Mouse (Mus musculus) embryonic facial prominence, embryonic 11.5 days (tissue): ENCODE data around the gene Armt1. TPM values are rescaled to one million over a fixed set of nuclear protein-coding genes. Genes with fewer than 3 reads are reported as not detected.

Source experiments
- ATAC-seq: fragments of 200-750 bp; cut with Nextera tagmentation; replicated peaks from 2 replicates; pipeline ENCODE4 v1.8.0; 2017; ENCODE audit warnings: low read depth; ENCODE audit not compliant: insufficient number of reproducible peaks, low FRiP score, low TSS enrichment
- DNase-seq: peaks from one replicate; pipeline ENCODE4 v3.0.0-alpha.2; 2015; ENCODE audit warnings: low spot score
- H3K27ac ChIP-seq: fragments of 300-500 bp; sonication (generic); replicated peaks from 2 replicates; pipeline ENCODE4 v1.5.1; 2014; ENCODE audit warnings: mild to moderate bottlenecking, low read depth, low read length, control low read depth
- H3K27me3 ChIP-seq: fragments of 300-500 bp; sonication (generic); 2 replicates; pipeline ENCODE4 v1.6.1; 2014; ENCODE audit warnings: mild to moderate bottlenecking, low read length, moderate library complexity, mixed read lengths; ENCODE audit not compliant: control insufficient read depth, insufficient read depth
- H3K36me3 ChIP-seq: fragments of 300-500 bp; sonication (generic); replicated peaks from 2 replicates; pipeline ENCODE4 v1.6.1; 2014; ENCODE audit warnings: low read depth, mild to moderate bottlenecking, low read length, moderate library complexity, mixed read lengths; ENCODE audit not compliant: control insufficient read depth, insufficient read depth
- H3K4me1 ChIP-seq: fragments of 300-500 bp; sonication (generic); 2 replicates; pipeline ENCODE4 v1.6.1; 2014; ENCODE audit warnings: low read length, mixed read lengths; ENCODE audit not compliant: control insufficient read depth, insufficient read depth
- H3K4me2 ChIP-seq: fragments of 300-500 bp; sonication (generic); 2 replicates; pipeline ENCODE4 v1.6.1; 2014; ENCODE audit warnings: low read depth, mild to moderate bottlenecking, control low read depth, low read length, moderate library complexity
- H3K4me3 ChIP-seq: fragments of 300-500 bp; sonication (generic); 2 replicates; pipeline ENCODE4 v1.5.1; 2014; ENCODE audit warnings: low read depth, low read length, control low read depth
- H3K9ac ChIP-seq: fragments of 300-500 bp; sonication (generic); replicated peaks from 2 replicates; pipeline ENCODE4 v1.6.1; 2014; ENCODE audit warnings: mild to moderate bottlenecking, control low read depth, low read length
- H3K9me3 ChIP-seq: fragments of 300-500 bp; sonication (generic); replicated peaks from 2 replicates; pipeline ENCODE4 v1.6.1; 2016; ENCODE audit warnings: mild to moderate bottlenecking, low read length, inconsistent platforms, mixed read lengths; ENCODE audit not compliant: control insufficient read depth
- WGBS: fragments of 180-500 bp; shearing (Covaris S2); extraction: QIAGEN DNeasy Blood & Tissue Kit; methylation state at CpG from one replicate; pipeline ENCODE4 v1.1.7; 2014; 5-methylcytosine and 5-hydroxymethylcytosine counted together
- polyA plus RNA-seq: library from polyadenylated mRNA; unstranded; fragments of >200 nt; fragmentation: Nextera tagmentation; extraction: Ambion mirVana; gene quantifications from 2 replicates; pipeline ENCODE4 v1.2.1, GENCODE M21; 2014

Armt1 gene
- polyA plus RNA-seq, 1 experiment from 2014 or later = 29.3 TPM

DNA sequence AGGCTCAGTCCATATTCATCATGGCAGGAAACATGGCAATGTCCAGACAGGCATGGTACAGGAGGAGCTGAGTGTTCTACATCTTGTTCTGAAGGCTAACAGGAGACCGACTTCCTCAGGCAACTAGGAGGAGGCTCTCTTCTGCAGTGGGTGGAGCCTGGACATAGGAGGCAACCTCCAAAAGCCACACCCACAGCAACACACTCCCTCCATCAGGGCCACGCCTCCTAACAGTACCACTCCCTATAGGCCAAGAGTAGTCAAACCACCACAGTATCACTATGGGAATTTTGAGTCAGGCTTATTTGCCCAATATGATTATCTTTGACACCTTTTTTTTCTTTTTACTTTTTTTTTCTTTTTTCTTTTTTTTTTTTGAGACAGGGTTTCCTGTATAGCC lies 27.9 kb downstream of the Armt1 start:
- 97% methylated on average over 2 of the region's 2 CpGs for WGBS
- Histone ChIP-seq H3K27ac (no peak overlapping the region), H3K4me3 (no peak overlapping the region), H3K4me2 (no peak overlapping the region), H3K27me3 (no peaks in the 10 kb centered on the region), H3K9me3 (no peaks in the 10 kb centered on the region), H3K4me1 (no peaks in the 10 kb centered on the region), H3K9ac (no peak overlapping the region), H3K36me3 (no peaks in the 10 kb centered on the region)
- no peak for ATAC-seq
- DNase-seq = no peak

DNA sequence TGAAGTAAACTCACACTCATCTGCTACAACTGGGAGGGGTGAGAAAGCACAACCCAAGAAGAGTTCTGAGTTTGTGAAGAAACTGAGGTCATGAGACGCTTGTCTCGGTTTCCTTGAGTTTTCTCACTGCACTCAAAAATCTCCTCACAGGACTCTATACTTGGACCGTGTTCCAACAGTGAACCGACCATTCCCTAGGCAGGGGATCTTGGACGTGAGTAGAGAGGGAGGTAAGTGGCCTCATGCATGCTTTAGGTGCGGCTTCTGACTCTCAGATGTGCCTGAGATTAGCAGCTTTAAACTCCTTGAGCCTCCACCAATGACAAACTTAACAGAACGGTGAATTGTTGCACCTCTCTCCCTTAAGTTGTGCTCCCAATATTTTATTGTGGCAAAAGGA lies 33.5 kb downstream of the Armt1 start:
- H3K9me3 ChIP-seq = no peaks in the 10 kb centered on the region
- H3K4me2 ChIP-seq = no peak overlapping the region
- H3K9ac ChIP-seq = no peak overlapping the region
- H3K4me3 ChIP-seq = no peak overlapping the region
- ATAC-seq (no peak), DNase-seq (no peak)
- H3K27ac ChIP-seq = no peak overlapping the region
- no peaks in the 10 kb centered on the region for H3K36me3 ChIP-seq
- H3K4me1 ChIP-seq = no peaks in the 10 kb centered on the region
- H3K27me3 ChIP-seq = no peaks in the 10 kb centered on the region
- 78% methylated on average over 7 of the region's 7 CpGs for WGBS

DNA sequence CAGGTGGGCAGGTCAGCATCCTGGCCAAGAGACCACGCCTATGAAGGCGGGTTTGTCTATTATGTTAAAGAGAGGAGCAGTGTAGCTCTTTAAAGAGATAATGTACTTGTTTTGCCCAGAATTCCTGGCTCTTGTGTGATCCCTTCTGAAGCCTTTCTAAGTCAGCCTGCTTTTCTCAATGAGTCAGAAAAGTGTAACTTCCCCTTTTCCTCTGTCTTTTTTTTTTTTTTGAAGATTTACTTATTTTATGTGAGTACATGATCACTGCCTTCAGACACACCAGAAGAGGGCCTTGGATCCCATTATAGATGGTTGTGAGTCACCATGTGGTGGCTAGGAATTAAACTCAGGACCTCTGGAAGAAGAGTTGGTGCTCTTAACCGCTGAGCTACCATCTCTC lies 37.1 kb downstream of the Armt1 start:
- ATAC-seq (no peak), DNase-seq (no peak)
- Histone ChIP-seq H3K27me3 (no peaks in the 10 kb centered on the region), H3K4me1 (no peaks in the 10 kb centered on the region), H3K4me2 (no peak overlapping the region), H3K36me3 (no peaks in the 10 kb centered on the region), H3K4me3 (no peak overlapping the region), H3K27ac (no peak overlapping the region), H3K9me3 (no peaks in the 10 kb centered on the region), H3K9ac (no peak overlapping the region)
- 87% methylated on average over 3 of the region's 3 CpGs for WGBS

DNA sequence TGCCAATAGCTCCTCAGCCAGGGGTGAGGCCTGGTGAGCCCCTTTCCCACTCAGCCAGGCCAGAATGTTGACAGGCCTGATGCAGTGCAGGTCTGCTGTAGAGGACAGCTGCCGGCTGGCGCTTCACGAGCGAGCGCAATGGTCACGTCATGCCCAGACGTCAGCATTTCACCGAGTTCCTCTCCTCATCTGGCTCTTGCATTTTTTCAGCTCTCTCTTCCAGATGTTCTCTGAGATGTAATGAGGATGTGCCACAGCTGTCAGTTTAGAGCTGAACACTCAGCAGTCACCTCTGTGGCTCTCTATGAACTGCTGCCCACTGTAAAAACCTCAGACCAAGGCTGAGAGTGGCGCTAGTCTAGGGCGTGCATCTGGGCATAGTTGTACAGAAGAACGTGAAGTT lies 41.3 kb downstream of the Armt1 start:
- Histone ChIP-seq H3K4me3 (no peak overlapping the region), H3K4me2 (no peak overlapping the region), H3K27me3 (no peaks in the 10 kb centered on the region), H3K9ac (no peak overlapping the region), H3K9me3 (no peaks in the 10 kb centered on the region), H3K36me3 (no peaks in the 10 kb centered on the region), H3K4me1 (no peaks in the 10 kb centered on the region), H3K27ac (no peak overlapping the region)
- WGBS = 79% methylated on average over 11 of the region's 11 CpGs
- no peak for DNase-seq
- ATAC-seq = no peak

DNA sequence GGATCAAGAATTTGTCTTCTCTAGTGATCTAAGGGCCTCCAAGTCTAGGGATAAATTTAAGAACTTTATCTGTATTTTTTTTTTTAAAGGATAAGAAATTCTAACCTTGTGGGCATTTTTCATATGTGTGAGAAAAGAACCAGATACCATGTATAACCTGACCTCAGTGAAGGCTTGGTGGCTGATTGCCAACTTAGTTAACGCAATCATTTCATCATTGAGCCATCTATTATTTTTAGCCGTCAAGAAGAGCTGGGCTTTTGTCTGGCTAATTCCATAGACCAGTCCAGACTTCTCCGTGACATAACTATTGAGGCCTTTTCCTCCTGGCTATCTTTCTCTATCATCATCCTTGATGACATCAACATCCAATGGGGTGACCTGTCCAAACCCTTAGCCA lies 43.2 kb downstream of the Armt1 start:
- WGBS = 88% methylated on average over 3 of the region's 3 CpGs
- no peaks in the 10 kb centered on the region for H3K4me1 ChIP-seq
- ATAC-seq (no peak), DNase-seq (no peak)
- no peak overlapping the region for H3K4me2 ChIP-seq
- no peaks in the 10 kb centered on the region for H3K27me3 ChIP-seq
- H3K4me3 ChIP-seq = no peak overlapping the region
- no peaks in the 10 kb centered on the region for H3K36me3 ChIP-seq
- H3K9me3 ChIP-seq = no peaks in the 10 kb centered on the region
- H3K9ac ChIP-seq = no peak overlapping the region
- H3K27ac ChIP-seq = no peak overlapping the region

DNA sequence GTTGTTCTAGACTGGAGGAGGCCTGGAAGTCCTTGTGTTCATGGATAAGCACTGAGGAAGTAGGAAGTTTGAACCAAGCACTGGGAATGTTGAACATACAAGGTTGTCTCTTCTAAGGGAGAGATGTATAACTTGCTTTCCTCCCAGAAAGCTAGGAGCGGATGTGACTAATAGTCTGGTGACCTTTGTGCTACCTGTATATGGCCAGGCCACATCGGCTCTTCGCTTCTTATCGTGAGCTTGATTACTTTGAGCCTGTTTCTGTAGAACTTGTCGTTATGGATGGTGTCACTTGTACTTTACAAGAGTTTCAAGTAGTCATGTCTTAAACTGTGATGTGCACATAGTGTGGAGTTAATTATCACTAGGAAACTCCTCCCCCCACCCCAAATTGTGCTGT lies 44.3 kb downstream of the Armt1 start:
- no peaks in the 10 kb centered on the region for H3K36me3 ChIP-seq
- H3K9me3 ChIP-seq = no peaks in the 10 kb centered on the region
- 93% methylated on average over 5 of the region's 5 CpGs for whole genome bisulfite sequencing
- DNase-seq = no peak
- H3K4me3 ChIP-seq = no peak overlapping the region
- H3K4me2 ChIP-seq = no peak overlapping the region
- no peak overlapping the region for H3K9ac ChIP-seq
- ATAC-seq = no peak
- H3K27ac ChIP-seq = no peak overlapping the region
- no peaks in the 10 kb centered on the region for H3K4me1 ChIP-seq
- no peaks in the 10 kb centered on the region for H3K27me3 ChIP-seq

DNA sequence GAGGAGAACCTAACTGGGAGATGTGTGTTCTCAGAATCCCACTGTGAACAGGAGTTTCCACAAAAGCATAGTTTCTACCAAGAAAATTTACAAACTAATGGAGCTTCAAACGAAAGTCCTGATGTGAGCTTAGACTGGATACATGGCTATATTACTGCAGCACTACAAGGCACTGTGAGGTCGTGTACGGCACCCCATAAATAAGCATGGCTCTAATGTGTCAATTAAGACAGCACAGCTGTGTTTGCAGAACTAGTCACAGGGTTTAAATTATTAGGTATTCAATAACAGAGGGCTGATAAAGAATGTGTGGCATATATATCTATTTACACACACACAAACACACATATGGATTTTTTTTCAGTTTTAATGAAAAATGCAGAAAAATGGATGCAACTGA lies 48.7 kb downstream of the Armt1 start:
- 79% methylated on average over 3 of the region's 3 CpGs for WGBS
- Histone ChIP-seq H3K27ac (no peak overlapping the region), H3K4me3 (no peak overlapping the region), H3K4me2 (no peak overlapping the region), H3K4me1 (no peaks in the 10 kb centered on the region), H3K9ac (no peak overlapping the region), H3K36me3 (no peaks in the 10 kb centered on the region), H3K27me3 (no peaks in the 10 kb centered on the region), H3K9me3 (no peaks in the 10 kb centered on the region)
- no peak for ATAC-seq
- no peak for DNase-seq

DNA sequence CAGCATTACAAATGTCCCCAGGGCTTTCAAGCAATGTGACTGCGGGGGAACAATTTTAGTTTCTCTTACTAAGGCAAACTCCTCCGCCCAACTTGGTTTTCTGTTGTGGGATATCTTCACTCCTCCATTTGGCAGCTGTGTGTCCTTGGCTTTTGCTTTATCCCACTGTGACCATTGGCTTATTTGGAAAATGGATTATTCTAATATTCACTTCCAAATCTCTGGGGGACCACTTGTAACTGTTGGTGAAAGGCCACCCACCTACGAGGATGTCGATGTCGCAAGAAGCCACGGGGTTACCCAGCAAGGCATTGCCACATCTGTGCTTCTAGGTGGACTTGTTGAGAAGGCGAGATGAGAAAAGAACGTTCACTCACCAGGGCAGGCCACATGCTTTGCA lies 49.4 kb downstream of the Armt1 start:
- H3K36me3 ChIP-seq = no peaks in the 10 kb centered on the region
- H3K9me3 ChIP-seq = no peaks in the 10 kb centered on the region
- WGBS = 78% methylated on average over 8 of the region's 8 CpGs
- ATAC-seq = no peak
- no peaks in the 10 kb centered on the region for H3K4me1 ChIP-seq
- H3K27ac ChIP-seq = no peak overlapping the region
- no peaks in the 10 kb centered on the region for H3K27me3 ChIP-seq
- H3K4me3 ChIP-seq = no peak overlapping the region
- H3K4me2 ChIP-seq = no peak overlapping the region
- no peak overlapping the region for H3K9ac ChIP-seq
- no peak for DNase-seq

DNA sequence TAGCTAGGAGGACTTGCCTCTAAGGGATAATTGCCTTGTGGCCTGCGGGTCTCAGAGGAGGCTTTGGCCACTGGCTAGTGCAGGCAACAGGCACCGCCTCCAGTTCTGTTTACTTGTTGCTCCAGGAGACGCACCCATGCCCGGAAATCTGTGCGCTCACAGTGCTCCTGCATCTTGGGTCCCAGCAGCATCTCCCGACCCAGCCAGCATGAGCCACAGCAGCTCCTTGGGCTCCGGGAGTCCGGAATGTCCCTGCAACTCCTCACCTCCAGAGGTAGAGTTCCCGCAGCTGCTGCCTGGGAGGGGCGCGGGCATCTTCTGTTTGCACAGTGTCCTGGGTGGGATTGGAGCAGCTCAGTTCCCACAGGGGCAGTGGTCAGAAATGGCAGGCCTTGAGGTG lies 50.1 kb downstream of the Armt1 start, which contains the start of gene Ccdc170:
Ccdc170 (plus strand) TSS at position 148 of the 400 bp plus-strand sequence.
- ATAC-seq (no peak), DNase-seq (no peak)

More for the DNA sequence above, 50.1 kb downstream of the Armt1 start, which contains the start of gene Ccdc170:
- Histone ChIP-seq H3K27me3 (no peaks in the 10 kb centered on the region), H3K9me3 (no peaks in the 10 kb centered on the region), H3K4me1 (no peaks in the 10 kb centered on the region), H3K27ac (no peak within 1 kb of the TSS), H3K36me3 (no peaks in the 10 kb centered on the region), H3K4me3 (no peak within 1 kb of the TSS), H3K4me2 (no peak within 1 kb of the TSS), H3K9ac (no peak within 1 kb of the TSS)
- WGBS = 30% methylated on average over 11 of the region's 11 CpGs
